Mouse (Mus musculus) WW6 (cell line): ENCODE data around the gene Gpbar1.
A peak's percentile ranks its signal among the peaks of the same experiment; 100 is the strongest.

ENCODE experiments used
- DNase-seq: peaks from one replicate; pipeline ENCODE4 v3.0.0-alpha.2; 2013; ENCODE audit warnings: low read depth, low spot score

The Gpbar1 gene

GRCm38 (mm10) chr1:74278538-74278937 lies at the start of gene Gpbar1:
Gene Gpbar1, plus strand, starts transcription at chr1:74278550.
- no peak for DNase-seq

GRCm38 (mm10) chr1:74229942-74230341 lies 48.4 kb upstream of the Gpbar1 start:
- no peak for DNase-seq

GRCm38 (mm10) chr1:74230992-74231391 lies 47.4 kb upstream of the Gpbar1 start:
- DNase-seq = no peak

GRCm38 (mm10) chr1:74235938-74236589 lies 42.3 kb upstream of the Gpbar1 start, which contains the start of gene Arpc2:
Gene Arpc2, plus strand, starts transcription at chr1:74236084.
- peak; percentile 89 for DNase-seq

GRCm38 (mm10) chr1:74236590-74237317 lies 41.6 kb upstream of the Gpbar1 start:
- DNase-seq = no peak

- DNase-seq = no peak
Measured at GRCm38 (mm10) chr1:74237671-74238070, 40.7 kb upstream of the Gpbar1 start.

- no peak for DNase-seq
Measured at GRCm38 (mm10) chr1:74238136-74238535, 40.2 kb upstream of the Gpbar1 start.

- no peak for DNase-seq
Measured at GRCm38 (mm10) chr1:74239162-74239561, 39.2 kb upstream of the Gpbar1 start.

- no peak for DNase-seq
Measured at GRCm38 (mm10) chr1:74239618-74240017, 38.7 kb upstream of the Gpbar1 start.

GRCm38 (mm10) chr1:74240311-74240710 lies 38.0 kb upstream of the Gpbar1 start:
- no peak for DNase-seq

GRCm38 (mm10) chr1:74240832-74241231 lies 37.5 kb upstream of the Gpbar1 start:
- no peak for DNase-seq

- no peak for DNase-seq
Measured at GRCm38 (mm10) chr1:74245525-74245924, 32.8 kb upstream of the Gpbar1 start.

GRCm38 (mm10) chr1:74248799-74249198 lies 29.6 kb upstream of the Gpbar1 start:
- DNase-seq = no peak

GRCm38 (mm10) chr1:74249331-74249980 lies 28.9 kb upstream of the Gpbar1 start:
- DNase-seq = no peak

- DNase-seq = no peak
Measured at GRCm38 (mm10) chr1:74250096-74250495, 28.3 kb upstream of the Gpbar1 start.

GRCm38 (mm10) chr1:74255704-74256345 lies 22.5 kb upstream of the Gpbar1 start:
- no peak for DNase-seq

GRCm38 (mm10) chr1:74256782-74257181 lies 21.6 kb upstream of the Gpbar1 start:
- peak; percentile 29 for DNase-seq

- no peak for DNase-seq
Measured at GRCm38 (mm10) chr1:74262510-74262909, 15.8 kb upstream of the Gpbar1 start.

GRCm38 (mm10) chr1:74268750-74269149 lies 9.6 kb upstream of the Gpbar1 start:
- DNase-seq = no peak

GRCm38 (mm10) chr1:74271659-74272058 lies 6.7 kb upstream of the Gpbar1 start:
- DNase-seq = no peak

- DNase-seq = no peak
Measured at GRCm38 (mm10) chr1:74275015-74275414, 3.3 kb upstream of the Gpbar1 start.

- DNase-seq = no peak
Measured at GRCm38 (mm10) chr1:74277041-74277440, 1.3 kb upstream of the Gpbar1 start.
